Mouse (Mus musculus): ENCODE results near the gene Abhd4. TPM values are rescaled to one million over a fixed set of nuclear protein-coding genes. Genes with fewer than 3 reads are reported as not detected.

The Abhd4 gene
- total RNA-seq, 2 experiments from 2014 or later: 46.7 to 49.3 TPM

- Histone ChIP-seq H3K4me3 (no peak overlapping the region), H3K27ac (no peak overlapping the region)
- DNase-seq (ENCODE audit: extremely low spot score in 1 of 2, low spot score in 2 of 2): no peak
- intact Hi-C loops (cut with DNase I): no loop called here
- TF ChIP-seq CTCF (IDR thresholded peaks at IDR 0.05): no peak
Measured at GRCm38 (mm10) chr14:54269566-54269965, 15.6 kb downstream of the Abhd4 start.

- H3K27ac ChIP-seq: no peak overlapping the region
- H3K4me3 ChIP-seq: no peak overlapping the region
- intact Hi-C loops (cut with DNase I): no loop called here
- no peak for DNase-seq (ENCODE audit: extremely low spot score in 1 of 2, low spot score in 2 of 2)
- no peak for TF ChIP-seq CTCF (IDR thresholded peaks at IDR 0.05)
Measured at GRCm38 (mm10) chr14:54270413-54270812, 16.4 kb downstream of the Abhd4 start.

GRCm38 (mm10) chr14:54271976-54272606 lies 18.1 kb downstream of the Abhd4 start:
- TF ChIP-seq CTCF (IDR thresholded peaks at IDR 0.05): no peak
- Histone ChIP-seq H3K27ac (no peak overlapping the region), H3K4me3 (no peak overlapping the region)
- intact Hi-C loops (cut with DNase I): no loop called here
- no peak for DNase-seq (ENCODE audit: extremely low spot score in 1 of 2, low spot score in 2 of 2)

GRCm38 (mm10) chr14:54272696-54273095 lies 18.7 kb downstream of the Abhd4 start:
- Histone ChIP-seq H3K4me3 (no peak overlapping the region), H3K27ac (no peak overlapping the region)
- intact Hi-C loops (cut with DNase I): no loop called here
- TF ChIP-seq CTCF (IDR thresholded peaks at IDR 0.05): no peak
- DNase-seq (ENCODE audit: extremely low spot score in 1 of 2, low spot score in 2 of 2): no peak

GRCm38 (mm10) chr14:54276446-54276845 lies 22.5 kb downstream of the Abhd4 start:
- Histone ChIP-seq H3K4me3 (no peak overlapping the region), H3K27ac (no peak overlapping the region)
- intact Hi-C loops (cut with DNase I): no loop called here
- no peak for DNase-seq (ENCODE audit: extremely low spot score in 1 of 2, low spot score in 2 of 2)
- TF ChIP-seq CTCF (IDR thresholded peaks at IDR 0.05): no peak

GRCm38 (mm10) chr14:54284839-54285238 lies 30.9 kb downstream of the Abhd4 start, which contains the start of gene Olfr49:
Gene Olfr49, minus strand, starts transcription at chr14:54284939.
- no peak within 1 kb of the TSS for H3K4me3 ChIP-seq
- no peak within 1 kb of the TSS for H3K27ac ChIP-seq
- no peak for TF ChIP-seq CTCF (IDR thresholded peaks at IDR 0.05)
- intact Hi-C loops (cut with DNase I): no loop called here
- no peak for DNase-seq (ENCODE audit: extremely low spot score in 1 of 2, low spot score in 2 of 2)

GRCm38 (mm10) chr14:54300136-54300535 lies 46.1 kb downstream of the Abhd4 start:
- intact Hi-C loops (cut with DNase I): no loop called here
- TF ChIP-seq CTCF (IDR thresholded peaks at IDR 0.05): no peak
- no peak overlapping the region for H3K4me3 ChIP-seq

GRCm38 (mm10) chr14:54300676-54301075 lies 46.7 kb downstream of the Abhd4 start:
- no peak for TF ChIP-seq CTCF (IDR thresholded peaks at IDR 0.05)
- no peak overlapping the region for H3K27ac ChIP-seq
- intact Hi-C loops (cut with DNase I): no loop called here
- DNase-seq (ENCODE audit: extremely low spot score in 1 of 2, low spot score in 2 of 2): no peak
- H3K4me3 ChIP-seq: no peak overlapping the region

More at GRCm38 (mm10) chr14:54300136-54300535, 46.1 kb downstream of the Abhd4 start:
- no peak overlapping the region for H3K27ac ChIP-seq
- DNase-seq (ENCODE audit: extremely low spot score in 1 of 2, low spot score in 2 of 2): no peak

- no peak for TF ChIP-seq CTCF (IDR thresholded peaks at IDR 0.05)
- intact Hi-C loops (cut with DNase I): no loop called here
- no peak overlapping the region for H3K27ac ChIP-seq
- no peak overlapping the region for H3K4me3 ChIP-seq
- DNase-seq (ENCODE audit: extremely low spot score in 1 of 2, low spot score in 2 of 2): no peak
Measured at GRCm38 (mm10) chr14:54311763-54312162, 57.8 kb downstream of the Abhd4 start.

Other genes starting within 250 kb of the Abhd4 start
- gene Dad1, start 84 bp upstream of the Abhd4 start, total RNA-seq (2021): 100 to 1,000 TPM; 106 to 115 TPM
- not detected for gene Olfr49, start 30.8 kb downstream of the Abhd4 start, total RNA-seq (2021)
- gene Oxa1l, start 106.6 kb downstream of the Abhd4 start, total RNA-seq (2021): 10 to 100 TPM; 49.1 to 51.1 TPM
- 1 to 10 TPM; 1.6 to 3.4 TPM for gene Slc7a7, start 163.6 kb downstream of the Abhd4 start, total RNA-seq (2021)
- gene Mrpl52, start 172.7 kb downstream of the Abhd4 start, total RNA-seq (2021): 10 to 100 TPM; 78.6 to 79.2 TPM
- gene Mmp14, start 177.4 kb downstream of the Abhd4 start, total RNA-seq (2021): 10 to 100 TPM; 10.3 to 13.8 TPM
- 10 to 100 TPM; 18.9 to 25.0 TPM for gene Lrp10, start 209.9 kb downstream of the Abhd4 start, total RNA-seq (2021)
- 1 to 10 TPM; 3.2 to 7.2 TPM for gene Rem2, start 221.9 kb downstream of the Abhd4 start, total RNA-seq (2021)